ENCODE assay signal across 23 mouse cellular contexts in genomic region chr9:32360770-32361169, GRCm38 (mm10). TPM values are rescaled to one million over a fixed set of nuclear protein-coding genes. Genes with fewer than 3 reads are reported as not detected.
"Had no signal": no experiment of that assay in that cellular context is flagged by ENCODE, and none has a peak within 500 bp of the region (broad histone marks: within the 10 kb centered on the region; RNA-seq: fewer than 3 reads in every experiment).

No protein-coding gene starts in this region.

- H3K4me1 ChIP-seq: neural tube, embryonic 13.5 days; neural tube, embryonic 15.5 days; stomach, embryonic 15.5 days had no signal

- H3K4me2 ChIP-seq: neural tube, embryonic 13.5 days; neural tube, embryonic 15.5 days; stomach, embryonic 15.5 days had no signal

- H3K36me3 ChIP-seq: neural tube, embryonic 13.5 days; neural tube, embryonic 15.5 days; stomach, embryonic 15.5 days had no signal

- H3K27ac ChIP-seq: neural tube, embryonic 13.5 days; neural tube, embryonic 15.5 days; stomach, embryonic 15.5 days; stomach, postnatal 0 days had no signal

- H3K9ac ChIP-seq: neural tube, embryonic 13.5 days; neural tube, embryonic 15.5 days; stomach, embryonic 15.5 days had no signal

- H3K9me3 ChIP-seq: neural tube, embryonic 13.5 days; neural tube, embryonic 15.5 days; stomach, embryonic 15.5 days had no signal

- H3K4me3 ChIP-seq: neural tube, embryonic 13.5 days; neural tube, embryonic 15.5 days; stomach, embryonic 15.5 days had no signal

- DNase-seq: retina, postnatal 1 day; right cerebral cortex, adult 18-20 months; right cerebral cortex, postnatal 14 days; right cerebral cortex, postnatal 25 days; right cerebral cortex, postnatal 4 days; spleen, adult 18-20 months; thymus, adult 18-20 months; thymus, adult 2 months; thymus, postnatal 14 days; thymus, postnatal 25 days; thymus, postnatal 36 days; thymus, postnatal 4 days had no signal

- H3K27me3 ChIP-seq: neural tube, embryonic 13.5 days; neural tube, embryonic 15.5 days; stomach, embryonic 15.5 days had no signal

RNA-seq across cellular contexts. Expression of gene Kcnj1, which starts 11.5 kb away (rescaled TPM):
- polyA plus RNA-seq: neural tube, embryonic 13.5 days; neural tube, embryonic 14.5 days; neural tube, embryonic 15.5 days; small intestine, adult 2 months; stomach, embryonic 14.5 days; stomach, embryonic 15.5 days; stomach, embryonic 16.5 days; stomach, postnatal 0 days; thymus, postnatal 0 days; urinary bladder, adult 2 months had no signal

RNA-seq across cellular contexts. Expression of gene Kcnj5, which starts 16.6 kb away (rescaled TPM):
- polyA plus RNA-seq: testis, adult 2 months; thymus, postnatal 0 days had no signal
